Mouse (Mus musculus) small intestine, adult 2 months (tissue): Measurements from ENCODE around the gene Adamts20. TPM values are rescaled to one million over a fixed set of nuclear protein-coding genes. Genes with fewer than 3 reads are reported as not detected.

Experiments used
- H3K27ac ChIP-seq: fragments of 200-500 bp; 2 replicates; pipeline ENCODE4 v1.5.1; 2012; ENCODE audit warnings: low read depth, low read length, control low read depth, inconsistent platforms; ENCODE audit not compliant: insufficient read depth
- H3K27me3 ChIP-seq: fragments of 200-500 bp; 2 replicates; pipeline ENCODE4 v1.6.1; 2012; ENCODE audit warnings: mild to moderate bottlenecking, moderate library complexity, low read length, inconsistent platforms; ENCODE audit not compliant: control insufficient read depth, insufficient read depth
- H3K36me3 ChIP-seq: fragments of 200-500 bp; 2 replicates; pipeline ENCODE4 v1.6.1; 2012; ENCODE audit warnings: mild to moderate bottlenecking, low read length, control low read depth, inconsistent platforms; ENCODE audit not compliant: control insufficient read depth, insufficient read depth
- H3K4me1 ChIP-seq: fragments of 200-500 bp; 2 replicates; pipeline ENCODE4 v1.6.1; 2012; ENCODE audit warnings: low read length, inconsistent platforms, mixed read lengths; ENCODE audit not compliant: control insufficient read depth, insufficient read depth, insufficient read length
- H3K4me3 ChIP-seq: fragments of 200-500 bp; 2 replicates; pipeline ENCODE4 v1.5.1; 2012; ENCODE audit warnings: low read depth, mild to moderate bottlenecking, control low read depth, inconsistent platforms, low read length, moderate library complexity
- CTCF ChIP-seq: fragments of 200-500 bp; IDR thresholded peaks from 2 replicates; pipeline ENCODE4 v1.5.1; 2012; ENCODE audit warnings: low read depth, mild to moderate bottlenecking, control low read depth, inconsistent platforms, low read length, moderate library complexity, mixed read lengths; ENCODE audit not compliant: insufficient replicate concordance, insufficient read length; ENCODE audit errors: extremely low read depth
- POLR2A ChIP-seq: fragments of 200-500 bp; IDR thresholded peaks from 2 replicates; pipeline ENCODE4 v1.6.1; 2012; ENCODE audit warnings: low read depth, mild to moderate bottlenecking, control low read depth, inconsistent platforms, low read length, moderate library complexity
- WGBS: fragments of 180-500 bp; shearing (Covaris S2); methylation state at CpG from one replicate; pipeline ENCODE4 v1.1.7; 2018; 5-methylcytosine and 5-hydroxymethylcytosine counted together
- polyA plus RNA-seq: library from polyadenylated mRNA; depleted of rRNA; stranded (reverse); fragments of >200 nt; gene quantifications from 2 replicates; pipeline ENCODE4 v1.2.3, GENCODE M21; 2012

The Adamts20 gene
- polyA plus RNA-seq, 1 experiment, result not detected

DNA sequence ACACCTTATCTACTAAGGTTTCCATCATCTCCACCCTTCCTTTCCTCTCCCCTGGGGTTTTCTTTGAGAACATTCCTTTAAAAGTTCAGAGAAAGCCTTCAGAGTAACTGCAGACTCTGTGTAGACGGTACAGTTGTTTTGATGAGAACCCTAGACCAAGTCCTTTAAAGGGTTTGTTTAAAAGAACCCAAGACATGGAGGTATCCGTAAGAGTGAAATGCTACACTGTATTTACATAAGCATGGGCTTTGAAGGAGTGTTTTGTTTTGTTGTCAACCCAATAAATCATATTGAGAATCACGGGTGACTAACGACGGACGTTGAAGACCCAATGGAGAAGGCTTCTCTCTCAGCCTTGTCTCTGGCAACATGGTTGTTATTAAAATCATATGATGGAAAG lies 226.1 kb downstream of the Adamts20 start:
- TF ChIP-seq CTCF (no peak), POLR2A (no peak)
- WGBS, result 68% methylated on average over 6 of the region's 6 CpGs
- Histone ChIP-seq H3K27ac (no peak overlapping the region), H3K4me1 (no peaks in the 10 kb centered on the region), H3K36me3 (no peaks in the 10 kb centered on the region), H3K4me3 (no peak overlapping the region), H3K27me3 (no peaks in the 10 kb centered on the region)

DNA sequence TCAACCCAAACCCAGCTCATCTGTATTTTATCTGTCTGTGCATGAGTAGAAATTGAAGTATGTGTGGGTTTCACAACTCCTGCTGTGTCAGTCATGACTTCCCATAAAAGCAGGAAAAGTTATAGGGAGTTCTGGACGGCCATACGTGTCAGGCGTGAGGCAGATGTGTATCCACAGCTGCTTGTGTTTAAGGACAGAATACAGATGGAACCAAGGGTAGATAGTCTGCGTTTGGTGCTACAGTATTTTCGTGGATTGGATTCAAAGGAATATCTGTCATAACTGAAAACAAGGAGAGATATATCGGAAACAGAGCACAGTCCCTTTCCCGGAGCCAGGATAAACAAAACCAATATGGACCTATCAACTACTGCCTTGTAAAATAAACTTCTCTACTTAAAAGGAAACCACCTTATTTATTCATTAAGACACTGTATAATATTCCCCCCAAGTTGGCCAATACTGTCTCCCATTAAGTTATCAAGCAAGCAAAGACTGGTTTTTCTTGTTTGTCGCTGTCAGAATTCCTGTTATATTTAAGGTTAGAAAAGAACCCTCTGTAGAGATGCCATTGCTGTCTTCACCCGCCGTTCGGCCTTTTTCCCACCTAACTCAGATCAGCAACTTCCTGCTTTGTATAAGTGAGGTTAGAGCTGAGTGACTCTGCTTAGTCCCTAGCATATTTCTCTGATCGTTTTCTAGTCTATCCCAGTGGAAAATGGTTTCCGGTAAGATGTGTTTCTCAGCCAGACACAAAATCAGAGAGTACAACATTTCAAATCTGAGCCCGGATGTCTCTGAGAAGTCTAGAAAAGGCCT lies 227.0 kb downstream of the Adamts20 start:
- no peaks in the 10 kb centered on the region for H3K4me1 ChIP-seq
- no peak for TF ChIP-seq POLR2A
- no peak for TF ChIP-seq CTCF
- no peak overlapping the region for H3K4me3 ChIP-seq
- no peak overlapping the region for H3K27ac ChIP-seq
- H3K36me3 ChIP-seq, result no peaks in the 10 kb centered on the region
- 72% methylated on average over 14 of the region's 14 CpGs for WGBS
- no peaks in the 10 kb centered on the region for H3K27me3 ChIP-seq

DNA sequence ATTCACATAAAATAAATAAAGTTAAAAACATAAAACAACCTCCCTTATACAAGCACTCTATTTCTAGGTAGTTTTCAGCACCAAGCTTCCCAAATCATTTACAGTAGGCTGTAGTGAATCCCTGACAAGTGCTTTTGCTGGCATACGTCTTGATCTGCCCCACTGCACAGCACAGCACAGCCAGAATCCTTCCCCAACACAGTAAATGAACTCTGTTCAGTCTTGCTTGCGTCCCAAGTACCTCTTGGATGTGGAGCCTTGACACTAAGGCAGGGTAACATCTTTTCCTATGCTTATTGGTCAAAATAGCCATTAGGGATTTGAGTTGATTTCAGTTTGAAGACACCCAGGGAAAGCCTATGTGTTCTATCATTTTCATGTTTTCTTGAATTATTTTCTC lies 228.5 kb downstream of the Adamts20 start:
- no peak for TF ChIP-seq POLR2A
- no peak for TF ChIP-seq CTCF
- no peaks in the 10 kb centered on the region for H3K27me3 ChIP-seq
- H3K4me3 ChIP-seq, result no peak overlapping the region
- no peak overlapping the region for H3K27ac ChIP-seq
- 83% methylated on average over 2 of the region's 2 CpGs for WGBS
- no peaks in the 10 kb centered on the region for H3K36me3 ChIP-seq
- no peaks in the 10 kb centered on the region for H3K4me1 ChIP-seq

DNA sequence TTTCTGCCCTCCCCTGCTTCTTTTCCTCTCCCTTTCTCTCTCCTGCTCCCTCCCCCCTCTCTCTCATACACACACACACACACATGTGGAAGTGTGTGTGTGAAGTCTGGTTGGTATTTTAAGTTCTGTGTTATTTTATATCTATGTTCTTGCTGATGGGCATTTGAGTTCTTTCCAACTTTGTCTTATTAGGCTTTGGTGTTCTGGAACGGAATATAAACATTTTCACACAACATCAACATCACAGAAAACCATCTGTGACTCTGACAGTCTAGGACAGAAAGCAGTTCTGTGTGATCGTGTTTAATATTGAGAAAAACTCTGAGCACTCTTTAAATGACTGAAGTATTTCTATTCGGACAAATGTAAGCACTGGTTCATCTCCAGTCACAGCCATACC lies 229.1 kb downstream of the Adamts20 start:
- no peaks in the 10 kb centered on the region for H3K27me3 ChIP-seq
- no peak overlapping the region for H3K4me3 ChIP-seq
- no peak overlapping the region for H3K27ac ChIP-seq
- no peaks in the 10 kb centered on the region for H3K4me1 ChIP-seq
- TF ChIP-seq CTCF (no peak), POLR2A (no peak)
- 79% methylated on average over 3 of the region's 3 CpGs for WGBS
- no peaks in the 10 kb centered on the region for H3K36me3 ChIP-seq

DNA sequence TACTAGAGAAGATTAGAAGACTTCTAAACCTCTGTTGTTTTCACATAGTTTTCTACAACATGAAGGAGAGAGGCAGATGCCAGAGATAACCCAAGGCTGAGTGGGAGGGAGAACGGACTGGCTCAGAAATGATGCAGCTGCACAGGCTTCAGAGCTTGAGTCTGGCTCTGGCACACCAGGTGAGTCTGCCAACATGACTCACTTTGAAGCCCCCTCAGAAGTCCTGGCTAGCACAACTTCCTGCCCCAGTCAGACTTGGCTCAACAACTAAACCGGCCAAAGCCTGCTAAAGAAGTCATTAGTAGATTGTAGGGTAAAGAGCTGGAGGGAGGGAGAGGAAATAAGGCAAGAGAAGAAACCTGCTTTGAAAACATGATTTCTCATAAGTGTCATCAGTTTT lies 230.0 kb downstream of the Adamts20 start:
- Histone ChIP-seq H3K4me1 (no peaks in the 10 kb centered on the region), H3K36me3 (no peaks in the 10 kb centered on the region), H3K4me3 (no peak overlapping the region), H3K27ac (no peak overlapping the region), H3K27me3 (no peaks in the 10 kb centered on the region)
- TF ChIP-seq CTCF (no peak), POLR2A (no peak)
- 74% methylated on average over 2 of the region's 2 CpGs for WGBS

DNA sequence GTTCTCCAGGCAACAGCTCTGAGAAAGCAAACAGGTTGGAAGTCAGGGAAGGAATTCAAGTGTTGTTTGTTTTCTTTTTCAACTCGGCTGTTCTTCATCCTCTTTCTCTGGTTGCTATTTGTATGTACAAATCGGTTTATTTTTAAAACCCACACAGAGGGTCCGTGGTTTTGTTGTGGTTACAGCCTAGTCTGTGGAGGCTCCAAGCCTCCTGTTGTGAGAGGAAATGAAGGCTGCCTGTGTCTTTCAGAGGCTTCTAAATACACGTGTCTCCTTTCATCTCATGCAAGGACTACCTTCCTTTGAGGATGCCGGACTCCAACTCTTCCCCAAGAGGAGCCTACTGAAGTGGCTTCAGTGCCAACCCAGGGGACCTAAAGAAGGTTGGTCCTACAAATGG lies 234.0 kb downstream of the Adamts20 start:
- Histone ChIP-seq H3K27me3 (no peaks in the 10 kb centered on the region), H3K4me1 (no peaks in the 10 kb centered on the region), H3K36me3 (no peaks in the 10 kb centered on the region), H3K4me3 (no peak overlapping the region), H3K27ac (no peak overlapping the region)
- WGBS, result 36% methylated on average over 5 of the region's 5 CpGs
- TF ChIP-seq CTCF, result no peak
- no peak for TF ChIP-seq POLR2A

DNA sequence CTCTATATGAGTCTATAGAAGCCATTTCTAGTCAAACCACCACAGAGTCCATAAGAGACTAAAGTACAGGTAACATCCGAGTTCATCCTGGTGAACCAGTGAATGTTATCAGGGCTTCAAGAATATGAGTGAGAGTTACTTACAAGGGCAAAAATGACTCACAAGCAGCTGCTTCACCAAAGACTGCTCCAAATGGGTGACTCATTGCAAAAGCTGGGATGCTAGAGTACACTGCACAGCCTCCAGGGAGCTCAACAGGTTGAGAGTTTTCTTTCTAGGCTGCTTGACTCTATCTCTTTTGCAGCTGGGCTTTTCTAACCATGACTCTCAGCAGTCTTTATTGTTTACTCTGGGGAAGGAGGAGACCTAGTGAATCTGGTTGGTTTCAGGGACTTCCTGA lies 237.8 kb downstream of the Adamts20 start:
- TF ChIP-seq CTCF (no peak), POLR2A (no peak)
- WGBS, result 63% methylated on average over 1 of the region's 1 CpGs
- no peaks in the 10 kb centered on the region for H3K36me3 ChIP-seq

More for the DNA sequence above, 237.8 kb downstream of the Adamts20 start:
- H3K4me1 ChIP-seq, result no peaks in the 10 kb centered on the region
- H3K27me3 ChIP-seq, result no peaks in the 10 kb centered on the region
- H3K4me3 ChIP-seq, result no peak overlapping the region
- H3K27ac ChIP-seq, result no peak overlapping the region
